Mouse (Mus musculus): ENCODE measurements at regions not wholly inside any gene's neighbourhood (a gene's known extent, or its start where the extent isn't known, plus 50 kb on each side); places are given as distances from the start of the nearest gene placed in this dataset.

DNA sequence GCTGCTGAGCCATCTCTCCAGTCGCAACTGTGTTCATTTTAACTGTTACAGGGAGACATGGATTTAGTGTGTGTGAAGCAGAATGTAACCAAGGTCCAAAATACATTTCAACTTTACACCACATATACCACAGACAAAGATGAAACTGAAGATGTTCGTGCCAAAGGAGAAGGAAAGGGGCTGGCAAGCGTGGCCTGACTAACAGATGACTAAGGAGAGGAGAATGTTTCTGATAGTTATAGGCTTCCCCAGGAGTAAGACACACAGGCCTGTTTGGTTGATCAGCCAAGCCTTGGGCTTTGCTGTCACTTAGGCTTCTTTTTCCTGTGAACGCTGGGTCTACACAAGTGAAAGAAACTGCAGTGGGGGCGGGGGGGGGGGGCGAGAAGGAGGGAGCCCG lies 189.8 kb downstream of the Btg1 start:
- Histone ChIP-seq H3K36me3 (ENCODE audit: control insufficient read depth, insufficient read depth, low read length) (no peaks in the 10 kb centered on the region), H3K27me3 (ENCODE audit: control insufficient read depth, insufficient read depth, low read length) (no peaks in the 10 kb centered on the region), H3K4me3 (ENCODE audit: low read depth, low read length) (no peak overlapping the region), H3K4me1 (ENCODE audit: control insufficient read depth, insufficient read depth, insufficient read length, low read length) (peaks cover 3% of the 10 kb centered on the region; the same call in 1 of the 2 replicates), H3K27ac (ENCODE audit: insufficient read depth, low read depth, low read length) (no peak overlapping the region)
- WGBS = 71% methylated on average over 7 of the region's 7 CpGs
- TF ChIP-seq CTCF (IDR thresholded peaks at IDR 0.05; ENCODE audit: extremely low read depth, insufficient read length, insufficient replicate concordance, low read depth, low read length) = no peak
- TF ChIP-seq POLR2A (IDR thresholded peaks at IDR 0.05; ENCODE audit: low read depth, low read length) = no peak

DNA sequence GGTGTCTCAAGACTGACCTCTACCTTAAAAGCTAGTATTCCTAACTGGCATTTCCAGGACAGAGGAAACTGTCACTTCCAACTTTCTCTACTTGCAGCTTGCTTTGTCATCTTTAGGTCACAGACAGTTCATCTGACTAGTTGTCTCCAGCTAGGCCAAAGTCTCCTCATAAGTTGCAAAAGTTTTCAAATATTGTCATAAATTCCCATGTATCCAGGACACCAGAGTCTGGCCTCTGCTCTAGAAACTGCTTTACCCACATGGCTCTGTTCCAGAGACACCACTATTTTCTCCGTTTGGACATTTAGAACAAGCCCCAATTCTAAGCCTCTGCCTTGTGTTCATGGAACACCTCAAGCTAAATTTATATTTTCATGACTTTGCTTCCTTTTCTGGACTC lies 205.0 kb downstream of the Btg1 start:
- no peak overlapping the region for H3K27ac ChIP-seq (ENCODE audit: insufficient read depth, low read depth, low read length)
- no peak overlapping the region for H3K4me3 ChIP-seq (ENCODE audit: low read depth, low read length)
- 73% methylated on average over 1 of the region's 1 CpGs for WGBS
- TF ChIP-seq POLR2A (IDR thresholded peaks at IDR 0.05; ENCODE audit: low read depth, low read length) (no peak), CTCF (IDR thresholded peaks at IDR 0.05; ENCODE audit: extremely low read depth, insufficient read length, insufficient replicate concordance, low read depth, low read length) (no peak)
- no peaks in the 10 kb centered on the region for H3K36me3 ChIP-seq (ENCODE audit: control insufficient read depth, insufficient read depth, low read length)
- H3K27me3 ChIP-seq (ENCODE audit: control insufficient read depth, insufficient read depth, low read length) = no peaks in the 10 kb centered on the region
- peaks cover 2% of the 10 kb centered on the region; the same call in 1 of the 2 replicates for H3K4me1 ChIP-seq (ENCODE audit: control insufficient read depth, insufficient read depth, insufficient read length, low read length)

DNA sequence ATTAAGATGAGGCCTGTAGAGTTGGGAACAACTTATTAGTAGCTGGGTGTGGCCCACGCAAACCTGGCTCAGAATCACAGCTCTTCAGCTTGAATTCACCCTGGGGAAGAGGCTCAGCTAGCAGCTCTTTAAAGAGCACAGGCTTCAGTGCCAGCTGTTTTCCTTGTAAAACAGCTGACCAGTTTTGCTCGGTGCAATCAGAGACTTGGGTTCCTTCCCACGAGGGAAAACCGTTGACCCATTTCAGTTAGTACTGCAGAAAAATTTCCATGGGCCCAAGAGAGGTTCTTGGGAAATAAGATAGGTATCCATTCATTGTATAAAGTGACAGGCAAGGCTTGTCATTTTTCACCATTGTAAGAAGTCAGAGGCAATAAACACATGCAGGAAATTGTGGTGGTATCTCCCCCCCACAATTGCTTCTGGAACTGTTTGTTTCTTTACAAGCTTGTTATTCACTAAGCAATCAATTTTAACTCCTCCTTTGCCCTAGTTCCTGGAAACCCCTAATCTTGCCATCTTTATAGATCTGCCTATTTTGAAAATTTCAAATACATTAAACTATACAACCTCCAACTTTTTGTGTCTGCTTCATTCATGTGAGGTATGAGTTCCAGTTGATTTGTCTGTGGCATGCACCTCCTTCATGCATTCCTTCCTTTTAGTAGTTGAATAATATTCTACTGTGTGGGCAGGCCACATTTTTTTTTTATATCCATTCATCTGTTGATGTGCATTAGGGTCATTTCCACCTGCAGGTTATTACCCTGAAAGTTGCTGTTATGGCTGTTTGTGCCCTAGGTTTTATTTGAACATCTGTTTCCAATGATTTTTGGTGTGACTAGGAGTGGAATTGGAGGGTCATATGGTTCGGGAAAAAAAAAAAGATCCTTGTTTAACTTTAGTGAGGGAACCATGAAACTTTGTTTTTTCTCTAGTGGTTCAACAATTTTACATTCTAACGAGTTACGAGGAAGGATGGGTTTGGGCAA lies 205.8 kb downstream of the Btg1 start:
- Histone ChIP-seq H3K4me1 (ENCODE audit: control insufficient read depth, insufficient read depth, insufficient read length, low read length) (peaks cover 2% of the 10 kb centered on the region; the same call in 1 of the 2 replicates), H3K27me3 (ENCODE audit: control insufficient read depth, insufficient read depth, low read length) (no peaks in the 10 kb centered on the region), H3K27ac (ENCODE audit: insufficient read depth, low read depth, low read length) (no peak overlapping the region), H3K4me3 (ENCODE audit: low read depth, low read length) (no peak overlapping the region), H3K36me3 (ENCODE audit: control insufficient read depth, insufficient read depth, low read length) (no peaks in the 10 kb centered on the region)
- WGBS = 51% methylated on average over 7 of the region's 7 CpGs
- no peak for TF ChIP-seq CTCF (IDR thresholded peaks at IDR 0.05; ENCODE audit: extremely low read depth, insufficient read length, insufficient replicate concordance, low read depth, low read length)
- no peak for TF ChIP-seq POLR2A (IDR thresholded peaks at IDR 0.05; ENCODE audit: low read depth, low read length)

DNA sequence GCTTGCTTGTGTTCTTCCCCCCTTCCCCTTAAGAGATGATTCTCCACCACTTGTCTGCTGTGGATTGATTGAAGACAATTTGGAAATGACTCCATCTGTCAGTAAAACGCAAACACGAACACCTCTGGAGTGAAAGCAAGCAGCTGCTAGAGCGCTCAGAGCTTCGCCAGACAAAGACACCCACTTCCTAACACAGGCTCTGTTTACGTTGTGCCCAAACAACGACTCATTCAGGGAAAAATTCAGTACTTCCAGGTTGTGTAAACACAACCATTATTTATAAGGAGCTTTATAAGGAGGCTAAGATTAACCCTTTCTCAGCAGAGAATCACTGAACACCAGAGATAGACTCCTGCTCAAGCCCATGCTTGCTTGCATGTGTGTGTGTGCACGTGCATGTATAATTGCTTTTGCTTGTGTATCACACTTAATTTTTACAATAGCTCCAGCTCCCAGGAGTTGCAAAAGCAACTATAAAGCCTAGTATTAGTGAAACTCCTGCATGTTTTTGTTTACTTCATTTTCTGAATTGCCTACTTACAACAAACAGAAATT lies 209.5 kb downstream of the Btg1 start:
- peaks cover 2% of the 10 kb centered on the region; the same call in 1 of the 2 replicates for H3K4me1 ChIP-seq (ENCODE audit: control insufficient read depth, insufficient read depth, insufficient read length, low read length)
- H3K36me3 ChIP-seq (ENCODE audit: control insufficient read depth, insufficient read depth, low read length) = no peaks in the 10 kb centered on the region
- no peak for TF ChIP-seq POLR2A (IDR thresholded peaks at IDR 0.05; ENCODE audit: low read depth, low read length)
- no peak for TF ChIP-seq CTCF (IDR thresholded peaks at IDR 0.05; ENCODE audit: extremely low read depth, insufficient read length, insufficient replicate concordance, low read depth, low read length)
- no peak overlapping the region for H3K4me3 ChIP-seq (ENCODE audit: low read depth, low read length)
- H3K27ac ChIP-seq (ENCODE audit: insufficient read depth, low read depth, low read length) = no peak overlapping the region
- H3K27me3 ChIP-seq (ENCODE audit: control insufficient read depth, insufficient read depth, low read length) = no peaks in the 10 kb centered on the region
- WGBS = 54% methylated on average over 7 of the region's 7 CpGs

DNA sequence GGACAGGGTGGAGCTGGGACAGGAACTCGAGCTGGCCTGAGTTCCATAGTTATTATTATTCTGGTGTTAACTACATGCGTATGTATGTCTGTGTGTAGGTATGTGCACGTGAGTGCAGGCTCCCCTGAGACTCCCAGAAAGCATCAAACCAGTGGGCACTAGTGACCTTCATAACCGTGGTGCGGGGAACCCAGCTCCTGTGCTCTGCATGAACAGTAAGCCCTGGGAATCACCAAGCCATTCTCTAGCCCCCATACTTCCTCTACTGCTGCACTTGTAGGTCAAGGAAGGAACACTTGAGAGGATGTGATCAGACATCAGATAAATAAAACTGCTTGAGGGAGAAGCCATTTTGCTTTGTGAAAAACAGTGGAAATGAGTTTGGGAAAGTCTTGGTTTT lies 211.2 kb downstream of the Btg1 start:
- Histone ChIP-seq H3K4me1 (ENCODE audit: control insufficient read depth, insufficient read depth, insufficient read length, low read length) (no peaks in the 10 kb centered on the region), H3K4me3 (ENCODE audit: low read depth, low read length) (no peak overlapping the region), H3K36me3 (ENCODE audit: control insufficient read depth, insufficient read depth, low read length) (no peaks in the 10 kb centered on the region), H3K27me3 (ENCODE audit: control insufficient read depth, insufficient read depth, low read length) (no peaks in the 10 kb centered on the region), H3K27ac (ENCODE audit: insufficient read depth, low read depth, low read length) (no peak overlapping the region)
- WGBS = 89% methylated on average over 5 of the region's 5 CpGs
- TF ChIP-seq CTCF (IDR thresholded peaks at IDR 0.05; ENCODE audit: extremely low read depth, insufficient read length, insufficient replicate concordance, low read depth, low read length) (no peak), POLR2A (IDR thresholded peaks at IDR 0.05; ENCODE audit: low read depth, low read length) (no peak)

DNA sequence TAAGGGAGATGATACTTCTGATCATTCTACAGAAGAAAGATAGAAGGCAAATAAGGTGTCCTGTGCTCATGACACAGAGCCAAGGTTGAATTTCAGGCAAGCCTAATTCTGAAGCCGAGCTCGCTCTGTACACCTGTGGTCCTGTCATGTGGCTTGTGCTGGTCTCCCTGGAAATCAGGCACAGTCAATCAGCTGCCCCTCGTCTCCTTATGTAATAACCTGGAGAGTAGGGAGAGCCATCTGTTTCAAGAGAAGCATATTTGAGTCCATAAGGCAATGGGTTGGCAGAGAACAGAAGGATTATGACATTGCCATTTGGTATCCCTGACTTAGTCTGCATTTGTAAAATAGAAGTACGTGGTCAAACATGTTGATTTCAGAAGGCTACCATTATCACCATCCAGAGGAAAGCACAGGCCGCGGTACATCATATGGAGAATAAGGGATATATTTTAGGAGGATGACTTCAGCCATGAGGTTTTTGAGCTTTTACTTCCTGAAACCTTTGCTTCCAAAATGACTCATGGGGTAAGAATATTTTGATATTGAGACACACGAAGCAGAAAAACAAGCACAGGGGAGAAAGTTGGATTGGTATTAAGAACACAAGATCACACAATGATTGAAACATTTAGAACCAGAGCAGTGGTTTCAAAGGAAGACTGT lies 211.9 kb downstream of the Btg1 start:
- Histone ChIP-seq H3K36me3 (ENCODE audit: control insufficient read depth, insufficient read depth, low read length) (no peaks in the 10 kb centered on the region), H3K27ac (ENCODE audit: insufficient read depth, low read depth, low read length) (no peak overlapping the region), H3K27me3 (ENCODE audit: control insufficient read depth, insufficient read depth, low read length) (no peaks in the 10 kb centered on the region), H3K4me1 (ENCODE audit: control insufficient read depth, insufficient read depth, insufficient read length, low read length) (no peaks in the 10 kb centered on the region), H3K4me3 (ENCODE audit: low read depth, low read length) (no peak overlapping the region)
- TF ChIP-seq POLR2A (IDR thresholded peaks at IDR 0.05; ENCODE audit: low read depth, low read length) (no peak), CTCF (IDR thresholded peaks at IDR 0.05; ENCODE audit: extremely low read depth, insufficient read length, insufficient replicate concordance, low read depth, low read length) (no peak)
- WGBS = 86% methylated on average over 7 of the region's 7 CpGs

DNA sequence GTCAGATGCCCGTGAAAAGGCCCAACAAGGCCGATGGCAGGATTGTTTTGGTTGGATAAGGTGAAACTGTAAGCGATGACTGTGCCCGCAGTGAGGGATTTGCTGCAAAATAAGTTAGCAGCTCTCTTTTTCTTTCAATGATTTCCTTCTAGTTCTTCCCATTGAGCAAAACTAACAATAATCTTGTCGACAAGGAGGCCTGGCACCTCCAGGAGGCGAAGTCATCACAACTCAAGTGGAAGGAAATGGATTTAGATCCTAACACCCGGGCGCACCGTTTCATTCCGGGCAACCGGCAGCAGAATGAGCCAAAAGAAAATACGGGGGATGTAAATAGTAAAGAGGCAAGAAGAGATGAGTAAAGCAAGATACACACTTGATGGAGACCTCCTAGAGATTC lies 214.3 kb downstream of the Btg1 start:
- TF ChIP-seq POLR2A (IDR thresholded peaks at IDR 0.05; ENCODE audit: low read depth, low read length) (no peak), CTCF (IDR thresholded peaks at IDR 0.05; ENCODE audit: extremely low read depth, insufficient read length, insufficient replicate concordance, low read depth, low read length) (no peak)
- H3K27me3 ChIP-seq (ENCODE audit: control insufficient read depth, insufficient read depth, low read length) = no peaks in the 10 kb centered on the region
- H3K4me1 ChIP-seq (ENCODE audit: control insufficient read depth, insufficient read depth, insufficient read length, low read length) = no peaks in the 10 kb centered on the region
- 89% methylated on average over 12 of the region's 12 CpGs for WGBS
- H3K36me3 ChIP-seq (ENCODE audit: control insufficient read depth, insufficient read depth, low read length) = no peaks in the 10 kb centered on the region
- H3K4me3 ChIP-seq (ENCODE audit: low read depth, low read length) = no peak overlapping the region
- no peak overlapping the region for H3K27ac ChIP-seq (ENCODE audit: insufficient read depth, low read depth, low read length)
